Mouse (Mus musculus) midbrain, embryonic 16.5 days (tissue): ENCODE measurements around the gene AY074887. TPM values are rescaled to one million over a fixed set of nuclear protein-coding genes. Genes with fewer than 3 reads are reported as not detected.

Source experiments
- ATAC-seq: fragments of 200-750 bp; cut with Nextera tagmentation; 2 replicates; pipeline ENCODE4 v1.8.0; 2017; ENCODE audit warnings: moderate TSS enrichment
- H3K27ac ChIP-seq: fragments of 300-500 bp; sonication (generic); 2 replicates; pipeline ENCODE4 v1.5.1; 2014; ENCODE audit warnings: mild to moderate bottlenecking, low read length, mixed read lengths
- H3K27me3 ChIP-seq: fragments of 300-500 bp; sonication (generic); 2 replicates; pipeline ENCODE4 v1.6.1; 2014; ENCODE audit warnings: low read depth, low read length, mixed read lengths; ENCODE audit not compliant: control insufficient read depth, insufficient read depth
- H3K36me3 ChIP-seq: fragments of 300-500 bp; sonication (generic); 2 replicates; pipeline ENCODE4 v1.6.1; 2014; ENCODE audit warnings: mild to moderate bottlenecking, low read length, moderate library complexity, mixed read lengths; ENCODE audit not compliant: control insufficient read depth, insufficient read depth
- H3K4me1 ChIP-seq: fragments of 300-500 bp; sonication (generic); 2 replicates; pipeline ENCODE4 v1.6.1; 2014; ENCODE audit warnings: mild to moderate bottlenecking, low read length, mixed read lengths; ENCODE audit not compliant: control insufficient read depth, insufficient read depth
- H3K4me2 ChIP-seq: fragments of 300-500 bp; sonication (generic); 2 replicates; pipeline ENCODE4 v1.6.1; 2014; ENCODE audit warnings: mild to moderate bottlenecking, low read length, mixed read lengths
- H3K4me3 ChIP-seq: fragments of 300-500 bp; sonication (generic); 2 replicates; pipeline ENCODE4 v1.5.1; 2014; ENCODE audit warnings: low read depth, mild to moderate bottlenecking, low read length, moderate library complexity, mixed read lengths
- H3K9ac ChIP-seq: fragments of 300-500 bp; sonication (generic); 2 replicates; pipeline ENCODE4 v1.6.1; 2014; ENCODE audit warnings: low read depth, low read length, mixed read lengths
- H3K9me3 ChIP-seq: fragments of 300-500 bp; sonication (generic); replicated peaks from 2 replicates; pipeline ENCODE4 v1.6.1; 2014; ENCODE audit warnings: mild to moderate bottlenecking, low read length, mixed read lengths; ENCODE audit not compliant: control insufficient read depth, poor library complexity, severe bottlenecking
- WGBS: fragments of 180-500 bp; shearing (Covaris S2); extraction: QIAGEN DNeasy Blood & Tissue Kit; methylation state at CpG from one replicate; pipeline ENCODE4 v1.1.7; 2014; 5-methylcytosine and 5-hydroxymethylcytosine counted together
- polyA plus RNA-seq: library from polyadenylated mRNA; unstranded; fragments of >200 nt; fragmentation: Nextera tagmentation; extraction: Ambion mirVana; gene quantifications from 2 replicates; pipeline ENCODE4 v1.2.1, GENCODE M21; 2015

Gene AY074887
- polyA plus RNA-seq, result 0.67 and 1.2 TPM in 2 replicates

GRCm38 (mm10) chr9:54950575-54951321 lies at the start of gene AY074887, which contains the start of gene Psma4:
TSS of gene AY074887 (minus strand) at chr9:54950998.
TSS of gene Psma4 (plus strand) at chr9:54950790.
- H3K4me3 ChIP-seq, result peak within 1 kb of the TSS; percentile 99
- no peaks in the 10 kb centered on the region for H3K27me3 ChIP-seq
- H3K9me3 ChIP-seq, result no peaks in the 10 kb centered on the region
- under 1% methylated on average over 65 of the region's 65 CpGs for WGBS
- H3K4me1 ChIP-seq, result peaks cover 18% of the 10 kb centered on the region
- peak within 1 kb of the TSS; percentile 95 for H3K27ac ChIP-seq
- peak within 1 kb of the TSS; percentile 93 for H3K9ac ChIP-seq
- peak; percentile 100 for ATAC-seq
- H3K4me2 ChIP-seq, result peak within 1 kb of the TSS; percentile 70
- peaks cover 10% of the 10 kb centered on the region for H3K36me3 ChIP-seq

GRCm38 (mm10) chr9:54995645-54996044 lies 44.8 kb upstream of the AY074887 start:
- no peak overlapping the region for H3K9ac ChIP-seq
- no peak overlapping the region for H3K4me2 ChIP-seq
- H3K36me3 ChIP-seq, result no peaks in the 10 kb centered on the region
- H3K4me3 ChIP-seq, result no peak overlapping the region
- 76% methylated on average over 3 of the region's 3 CpGs for WGBS
- H3K27ac ChIP-seq, result no peak overlapping the region
- H3K9me3 ChIP-seq, result no peaks in the 10 kb centered on the region
- no peaks in the 10 kb centered on the region for H3K27me3 ChIP-seq
- no peak for ATAC-seq
- H3K4me1 ChIP-seq, result no peaks in the 10 kb centered on the region

- no peaks in the 10 kb centered on the region for H3K36me3 ChIP-seq
- H3K27me3 ChIP-seq, result no peaks in the 10 kb centered on the region
- no peak overlapping the region for H3K27ac ChIP-seq
- no peaks in the 10 kb centered on the region for H3K9me3 ChIP-seq
- no peaks in the 10 kb centered on the region for H3K4me1 ChIP-seq
- no peak overlapping the region for H3K9ac ChIP-seq
- H3K4me3 ChIP-seq, result no peak overlapping the region
- WGBS, result 46% methylated on average over 3 of the region's 3 CpGs
- ATAC-seq, result no peak
- H3K4me2 ChIP-seq, result no peak overlapping the region
Measured at GRCm38 (mm10) chr9:54994381-54994780, 43.6 kb upstream of the AY074887 start.

- no peak overlapping the region for H3K27ac ChIP-seq
- 78% methylated on average over 3 of the region's 3 CpGs for WGBS
- ATAC-seq, result no peak
- no peak overlapping the region for H3K4me3 ChIP-seq
- no peaks in the 10 kb centered on the region for H3K36me3 ChIP-seq
- H3K9me3 ChIP-seq, result no peaks in the 10 kb centered on the region
- no peaks in the 10 kb centered on the region for H3K4me1 ChIP-seq
- no peak overlapping the region for H3K9ac ChIP-seq
- no peaks in the 10 kb centered on the region for H3K27me3 ChIP-seq
- H3K4me2 ChIP-seq, result no peak overlapping the region
Measured at GRCm38 (mm10) chr9:54990362-54990761, 39.6 kb upstream of the AY074887 start.

- no peaks in the 10 kb centered on the region for H3K9me3 ChIP-seq
- no peak for ATAC-seq
- no peaks in the 10 kb centered on the region for H3K36me3 ChIP-seq
- 4% methylated on average over 7 of the region's 7 CpGs for WGBS
- no peak overlapping the region for H3K27ac ChIP-seq
- H3K4me1 ChIP-seq, result peaks cover 9% of the 10 kb centered on the region; the same call in 1 of the 2 replicates
- H3K27me3 ChIP-seq, result peaks cover 11% of the 10 kb centered on the region
- peak overlapping the region; percentile 56 for H3K4me3 ChIP-seq
- no peak overlapping the region for H3K9ac ChIP-seq
- peak overlapping the region; percentile 75 for H3K4me2 ChIP-seq
Measured at GRCm38 (mm10) chr9:54982401-54982800, 31.6 kb upstream of the AY074887 start.

- 1% methylated on average over 79 of the region's 85 CpGs for WGBS
- H3K27ac ChIP-seq, result peak overlapping the region; percentile 23; the same call in 1 of the 2 replicates
- ATAC-seq, result peak; percentile 77
Measured at GRCm38 (mm10) chr9:54981291-54982191, 30.7 kb upstream of the AY074887 start.

GRCm38 (mm10) chr9:54980674-54981073 lies 29.9 kb upstream of the AY074887 start, which contains the start of gene Chrna5:
TSS of gene Chrna5 (plus strand) at chr9:54980880.
- peaks cover 9% of the 10 kb centered on the region; the same call in 1 of the 2 replicates for H3K4me1 ChIP-seq
- H3K9me3 ChIP-seq, result no peaks in the 10 kb centered on the region
- peaks cover 11% of the 10 kb centered on the region for H3K27me3 ChIP-seq
- peak within 1 kb of the TSS; percentile 63 for H3K9ac ChIP-seq
- 31% methylated on average over 8 of the region's 8 CpGs for WGBS
- peak within 1 kb of the TSS; percentile 23; the same call in 1 of the 2 replicates for H3K27ac ChIP-seq
- peak within 1 kb of the TSS; percentile 75 for H3K4me2 ChIP-seq
- ATAC-seq, result 0 out of 2 replicates have a peak, but pooled peaks have one; percentile 54
- peak within 1 kb of the TSS; percentile 56 for H3K4me3 ChIP-seq
- no peaks in the 10 kb centered on the region for H3K36me3 ChIP-seq

More at GRCm38 (mm10) chr9:54981291-54982191, 30.7 kb upstream of the AY074887 start:
- peak overlapping the region; percentile 63 for H3K9ac ChIP-seq
- peak overlapping the region; percentile 75 for H3K4me2 ChIP-seq
- peaks cover 9% of the 10 kb centered on the region; the same call in 1 of the 2 replicates for H3K4me1 ChIP-seq
- no peaks in the 10 kb centered on the region for H3K36me3 ChIP-seq
- H3K4me3 ChIP-seq, result peak overlapping the region; percentile 56
- H3K27me3 ChIP-seq, result peaks cover 11% of the 10 kb centered on the region
- no peaks in the 10 kb centered on the region for H3K9me3 ChIP-seq

- ATAC-seq, result no peak
- no peak overlapping the region for H3K4me3 ChIP-seq
- no peak overlapping the region for H3K9ac ChIP-seq
- no peaks in the 10 kb centered on the region for H3K36me3 ChIP-seq
- no peaks in the 10 kb centered on the region for H3K4me1 ChIP-seq
- no peaks in the 10 kb centered on the region for H3K27me3 ChIP-seq
- no peaks in the 10 kb centered on the region for H3K9me3 ChIP-seq
- WGBS, result 59% methylated on average over 8 of the region's 8 CpGs
- no peak overlapping the region for H3K4me2 ChIP-seq
- no peak overlapping the region for H3K27ac ChIP-seq
Measured at GRCm38 (mm10) chr9:54969972-54970637, 19.3 kb upstream of the AY074887 start.
